Mouse (Mus musculus): ENCODE data around the gene Cotl1.

Gene Cotl1

DNA sequence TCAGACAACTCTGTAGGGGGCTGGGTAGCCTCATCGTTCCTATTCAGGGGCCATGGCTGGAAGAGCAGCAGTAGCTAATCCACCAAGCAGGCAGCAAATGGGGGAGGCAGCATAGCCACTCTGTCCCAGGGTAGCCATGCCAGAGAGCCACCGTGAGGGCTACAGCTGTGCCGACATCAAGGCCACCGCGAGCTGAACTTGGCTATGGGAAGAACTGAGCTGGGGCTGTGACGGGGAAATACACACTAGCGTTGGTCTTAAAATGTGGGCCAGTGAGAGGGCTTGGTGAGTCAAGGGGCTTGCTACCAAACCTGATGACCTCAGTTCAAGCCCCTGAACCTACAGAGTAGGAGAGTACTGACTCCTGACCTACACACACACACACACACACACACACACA lies 55.7 kb downstream of the Cotl1 start:
- DNase-seq, result peak; percentile 48

DNA sequence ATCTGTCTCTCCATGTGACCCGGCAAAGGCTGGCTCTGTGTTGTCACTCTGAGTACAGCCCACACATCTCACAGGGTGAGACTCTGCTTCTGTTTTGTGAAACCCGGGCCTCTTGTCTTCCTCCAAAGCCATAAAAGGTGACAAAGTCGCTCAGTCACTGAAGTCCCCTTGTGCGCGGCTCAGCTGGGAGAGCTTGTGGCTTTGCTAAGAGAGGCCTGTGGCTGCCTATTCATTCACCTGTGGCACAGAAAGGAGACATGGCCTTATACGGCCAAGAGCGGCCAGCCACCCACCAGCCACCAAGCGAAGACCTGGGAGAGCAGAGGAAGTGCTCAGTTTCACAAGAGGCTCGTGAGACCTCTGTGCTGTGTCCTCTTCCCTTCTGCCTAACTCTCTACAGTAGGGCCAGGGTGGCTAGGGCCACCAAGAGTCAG lies 56.2 kb downstream of the Cotl1 start:
- peak; percentile 70 for DNase-seq

DNA sequence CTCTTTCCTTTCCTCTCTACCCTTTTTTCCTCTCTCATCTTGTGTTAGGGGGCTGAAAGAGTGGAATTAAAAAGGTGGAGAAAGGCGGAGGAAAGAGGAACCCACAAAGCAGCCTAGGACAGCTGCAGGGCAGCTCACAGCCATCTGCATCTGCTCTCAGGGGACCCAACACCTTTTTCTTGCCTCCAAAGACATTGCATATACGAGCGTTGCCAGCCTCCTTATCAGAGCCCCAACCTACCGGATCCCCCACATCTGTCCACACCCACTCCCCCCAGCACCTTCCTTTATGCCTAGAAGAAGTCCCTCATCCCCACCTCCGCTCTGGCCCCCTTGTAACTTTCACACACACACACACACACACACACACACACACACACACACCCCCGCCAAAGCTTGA lies 56.8 kb downstream of the Cotl1 start:
- no peak for DNase-seq

DNA sequence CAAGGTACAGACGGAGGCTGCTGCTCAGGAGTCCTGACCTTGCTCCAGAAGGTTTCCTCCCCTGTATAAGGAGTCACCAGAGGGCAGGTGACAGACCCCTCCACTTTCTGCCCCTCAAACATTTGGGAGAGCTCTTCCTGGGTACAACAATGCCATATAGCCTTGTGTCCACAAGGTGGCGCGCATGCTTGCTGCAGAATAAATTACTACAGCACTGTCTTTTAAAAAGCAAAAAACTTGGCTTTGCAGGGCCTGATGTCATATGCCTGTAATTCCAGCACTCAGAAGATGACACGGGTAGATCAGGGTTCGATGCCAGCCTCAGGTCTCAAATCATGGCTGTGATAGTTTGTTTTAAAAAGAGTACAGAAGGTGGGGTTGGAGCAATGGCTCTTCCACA lies 57.6 kb downstream of the Cotl1 start:
- peak; percentile 93 for DNase-seq

DNA sequence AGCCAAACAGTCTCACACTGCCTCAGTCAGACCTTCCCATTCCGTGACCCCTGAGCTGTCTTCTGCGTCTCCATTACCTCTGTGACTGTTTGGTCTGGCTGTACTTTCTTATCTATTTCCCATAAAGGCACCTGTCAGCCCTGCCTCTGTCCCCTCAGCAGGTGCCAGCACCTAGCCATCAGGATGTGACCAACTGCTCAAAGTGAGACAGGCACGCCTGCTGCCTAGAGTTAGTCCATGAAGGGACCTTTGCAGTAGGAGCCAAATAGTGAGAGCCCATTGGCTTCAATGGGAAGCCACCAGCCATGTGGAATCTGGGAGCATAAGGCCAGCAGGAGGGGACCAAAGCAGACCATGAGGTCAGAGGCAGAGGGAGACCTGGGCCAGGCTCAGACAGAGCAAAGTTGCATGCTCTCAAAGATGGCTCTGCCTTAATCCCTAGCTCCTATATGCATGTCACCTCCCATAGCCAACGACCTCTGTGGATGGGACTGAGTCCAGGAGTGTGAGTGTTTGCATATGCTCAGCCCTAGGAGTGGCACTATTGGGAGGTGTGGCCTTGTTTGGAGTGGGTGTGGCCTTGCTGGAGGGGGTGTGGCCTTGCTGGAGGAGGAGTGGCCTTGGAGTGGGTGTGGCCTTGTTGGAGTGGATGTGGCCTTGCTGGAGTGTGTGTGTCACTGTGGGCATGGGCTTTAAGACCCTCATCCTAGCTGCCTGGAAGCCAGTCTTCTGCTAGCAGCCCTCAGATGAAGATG lies 59.1 kb downstream of the Cotl1 start:
- DNase-seq, result peak; percentile 60

DNA sequence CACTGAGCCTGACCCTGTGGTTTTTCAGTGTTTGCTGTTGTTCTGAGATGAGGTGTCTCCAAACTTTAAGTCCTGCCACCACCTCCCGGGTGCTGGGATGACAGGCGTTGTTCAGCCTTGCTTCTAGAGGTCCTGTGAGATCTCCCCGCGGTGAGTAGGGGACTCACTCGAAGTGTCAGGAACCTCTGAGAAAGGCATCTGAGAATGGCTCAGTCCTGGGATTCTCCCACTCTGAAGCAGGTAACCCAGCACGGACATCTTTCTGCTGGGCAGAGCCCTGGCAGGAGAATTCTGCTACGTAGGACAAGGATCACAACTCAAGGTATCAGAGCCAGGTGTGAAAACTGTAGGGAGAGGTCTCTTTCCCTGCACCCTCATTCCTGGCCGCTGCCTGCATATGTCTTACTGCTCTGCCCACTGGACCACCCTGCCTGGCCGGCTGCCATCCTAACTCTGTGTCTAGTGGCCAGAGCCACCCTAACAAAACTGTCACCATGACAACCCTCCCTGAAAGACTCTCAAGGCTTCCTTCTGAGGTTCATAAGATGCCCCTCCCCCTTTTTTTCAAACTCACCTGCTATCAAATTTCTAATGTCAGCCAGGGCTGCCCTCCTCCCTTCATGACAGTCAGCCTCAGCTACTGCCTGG lies 59.8 kb downstream of the Cotl1 start:
- DNase-seq, result no peak

DNA sequence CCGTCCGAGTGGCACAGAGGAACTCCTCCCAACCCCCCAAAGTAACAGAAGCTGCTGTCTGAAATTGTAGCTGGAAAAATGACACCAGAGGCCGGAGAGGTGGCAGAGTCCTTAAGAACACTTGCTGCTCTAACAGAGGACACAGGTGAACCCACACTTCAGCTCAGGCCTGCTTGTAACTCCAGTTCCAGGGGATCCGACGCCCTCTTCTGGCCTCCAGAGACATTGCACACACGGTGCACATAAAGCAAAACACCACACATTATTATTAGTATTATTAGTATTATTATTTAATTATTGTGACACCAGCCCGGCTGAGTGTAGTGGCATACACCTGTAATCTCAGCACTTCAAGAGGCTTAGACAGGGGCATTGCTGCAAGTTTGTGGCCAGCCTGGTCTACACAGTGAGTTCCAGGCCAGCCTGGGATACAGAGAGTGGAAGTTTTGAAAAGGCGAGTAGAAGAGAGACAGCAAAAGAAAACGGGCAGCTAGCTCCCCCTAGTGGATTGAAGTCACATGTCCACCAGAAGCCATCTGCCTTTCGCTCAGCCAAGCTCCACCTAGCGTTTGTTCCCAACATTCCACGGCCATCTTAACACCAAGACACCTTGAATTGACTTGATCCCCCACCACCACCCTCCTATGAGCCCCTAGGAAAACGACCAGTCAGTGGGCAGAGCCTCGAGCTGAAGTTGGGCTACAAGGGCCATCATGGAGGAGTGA lies 61.2 kb downstream of the Cotl1 start:
- DNase-seq, result peak; percentile 86

DNA sequence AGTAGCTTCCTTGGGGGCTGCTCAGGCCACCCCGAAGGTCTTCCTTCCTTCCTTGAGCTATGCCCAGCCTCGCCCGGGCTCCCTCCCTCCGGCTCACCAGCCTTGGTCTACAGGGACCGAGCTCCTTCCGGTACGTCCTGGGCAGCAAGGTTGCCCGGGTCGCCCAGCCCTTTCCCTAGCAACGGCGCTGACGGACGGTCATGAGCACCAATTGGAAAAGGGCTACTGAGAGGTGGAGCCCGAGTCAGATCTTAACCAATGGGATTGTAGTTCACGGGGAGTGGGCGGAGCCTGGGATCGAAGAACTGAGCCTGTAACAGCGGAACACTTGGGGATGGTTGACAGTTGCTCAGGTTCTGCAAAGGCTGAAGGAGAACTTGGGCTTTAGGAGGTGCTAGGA lies 62.1 kb downstream of the Cotl1 start, which contains the start of gene Tldc1:
Tldc1 (minus strand) TSS at position 154 of the 400 bp plus-strand sequence.
- peak; percentile 99 for DNase-seq

DNA sequence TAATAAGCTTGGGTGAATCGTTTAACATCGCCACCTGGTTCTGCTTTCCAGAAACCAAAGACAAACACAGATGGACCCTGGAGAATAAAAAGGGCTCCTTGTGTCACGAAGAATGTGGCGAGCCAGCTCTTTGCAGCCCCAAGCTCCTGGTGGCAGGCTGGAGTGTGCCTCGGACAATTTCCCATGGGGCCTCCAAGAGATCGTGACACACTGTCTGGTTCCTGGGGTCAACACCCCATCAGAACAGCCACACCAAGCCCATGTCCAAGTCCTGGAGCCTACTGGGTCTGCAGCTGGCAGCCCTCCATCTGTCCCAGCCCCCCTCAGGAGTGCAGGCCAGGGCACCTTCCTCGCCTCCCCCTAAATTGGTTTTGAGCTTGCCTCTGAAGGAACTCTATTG lies 62.6 kb downstream of the Cotl1 start:
- no peak for DNase-seq

DNA sequence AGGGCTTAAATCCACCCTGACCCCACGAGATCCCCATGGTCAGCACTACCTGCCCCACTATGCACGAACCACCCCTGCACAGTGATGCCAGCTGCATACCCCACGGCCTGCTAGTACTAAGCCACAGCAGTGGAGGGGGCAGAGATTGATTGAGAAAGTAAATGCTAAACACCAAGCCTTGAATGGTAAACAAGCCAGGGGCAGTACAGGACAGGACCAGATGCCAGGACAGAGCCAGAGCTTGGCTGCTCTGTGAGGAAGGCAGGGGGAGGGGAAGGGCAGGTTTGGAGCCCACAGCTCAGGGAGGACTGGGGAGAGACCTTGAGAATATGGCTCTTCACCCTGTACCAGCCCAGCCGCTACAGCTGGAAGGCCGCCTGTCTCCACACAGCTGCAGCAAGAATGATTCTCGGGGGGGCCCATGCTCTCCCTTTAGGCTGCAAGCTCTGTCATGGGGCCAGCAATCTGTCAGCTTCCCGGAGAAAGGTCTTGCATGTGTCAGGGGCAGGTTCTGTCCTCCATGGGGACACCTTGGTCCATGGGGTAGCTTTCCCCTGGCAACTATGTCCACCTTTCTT lies 63.6 kb downstream of the Cotl1 start:
- DNase-seq, result no peak

DNA sequence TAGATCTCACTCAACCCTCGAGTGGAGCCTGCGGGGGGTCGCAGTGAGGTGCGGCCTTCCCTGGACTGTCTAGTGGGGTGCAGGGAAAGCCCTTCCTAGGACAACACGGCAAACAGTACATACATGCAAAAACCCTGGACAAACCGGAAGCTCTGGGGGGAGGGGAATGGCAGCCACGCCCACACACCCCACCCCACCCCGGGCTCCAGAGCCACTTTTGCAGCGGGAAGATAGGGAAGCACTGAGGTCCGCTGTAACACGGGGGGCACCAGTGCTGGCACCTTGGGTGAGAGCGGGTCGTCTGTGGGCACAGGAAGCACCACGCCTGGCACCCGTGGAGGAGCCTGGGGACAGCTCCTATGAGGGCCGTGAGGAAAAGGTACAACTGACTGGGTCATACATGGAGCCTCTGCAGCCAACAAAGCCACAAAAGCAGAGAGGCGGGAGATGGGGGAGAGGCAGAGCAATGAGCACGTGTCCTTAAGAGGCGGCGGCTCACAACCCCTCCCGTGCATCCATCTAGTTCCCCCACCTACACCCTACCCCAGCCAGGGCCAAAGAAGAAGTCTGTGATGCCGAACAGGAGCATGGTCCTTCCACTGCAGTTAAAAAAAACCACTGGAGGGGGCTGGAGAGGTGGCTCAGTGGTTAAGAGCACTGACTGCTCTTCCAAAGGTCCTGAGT lies 74.4 kb downstream of the Cotl1 start:
- no peak for DNase-seq

DNA sequence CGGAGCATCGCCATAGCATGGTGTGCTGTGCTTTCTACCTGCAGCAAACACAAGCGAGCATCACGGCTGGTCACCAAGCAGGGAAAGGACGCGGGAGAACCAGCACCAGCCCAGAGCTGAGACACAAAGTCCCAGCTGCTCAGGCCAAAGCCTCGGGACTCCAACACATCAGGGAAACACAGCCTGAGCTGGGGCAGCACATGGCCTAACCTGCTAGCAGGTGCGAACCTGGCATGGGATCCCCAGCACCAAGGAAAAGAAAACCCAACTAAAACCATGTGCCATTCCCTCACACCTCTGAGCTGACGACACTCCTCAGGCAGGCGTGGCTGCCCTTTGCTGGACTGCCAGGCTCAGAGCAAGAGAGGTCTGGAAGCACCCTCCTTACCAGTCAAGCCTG lies 75.0 kb downstream of the Cotl1 start:
- no peak for DNase-seq

DNA sequence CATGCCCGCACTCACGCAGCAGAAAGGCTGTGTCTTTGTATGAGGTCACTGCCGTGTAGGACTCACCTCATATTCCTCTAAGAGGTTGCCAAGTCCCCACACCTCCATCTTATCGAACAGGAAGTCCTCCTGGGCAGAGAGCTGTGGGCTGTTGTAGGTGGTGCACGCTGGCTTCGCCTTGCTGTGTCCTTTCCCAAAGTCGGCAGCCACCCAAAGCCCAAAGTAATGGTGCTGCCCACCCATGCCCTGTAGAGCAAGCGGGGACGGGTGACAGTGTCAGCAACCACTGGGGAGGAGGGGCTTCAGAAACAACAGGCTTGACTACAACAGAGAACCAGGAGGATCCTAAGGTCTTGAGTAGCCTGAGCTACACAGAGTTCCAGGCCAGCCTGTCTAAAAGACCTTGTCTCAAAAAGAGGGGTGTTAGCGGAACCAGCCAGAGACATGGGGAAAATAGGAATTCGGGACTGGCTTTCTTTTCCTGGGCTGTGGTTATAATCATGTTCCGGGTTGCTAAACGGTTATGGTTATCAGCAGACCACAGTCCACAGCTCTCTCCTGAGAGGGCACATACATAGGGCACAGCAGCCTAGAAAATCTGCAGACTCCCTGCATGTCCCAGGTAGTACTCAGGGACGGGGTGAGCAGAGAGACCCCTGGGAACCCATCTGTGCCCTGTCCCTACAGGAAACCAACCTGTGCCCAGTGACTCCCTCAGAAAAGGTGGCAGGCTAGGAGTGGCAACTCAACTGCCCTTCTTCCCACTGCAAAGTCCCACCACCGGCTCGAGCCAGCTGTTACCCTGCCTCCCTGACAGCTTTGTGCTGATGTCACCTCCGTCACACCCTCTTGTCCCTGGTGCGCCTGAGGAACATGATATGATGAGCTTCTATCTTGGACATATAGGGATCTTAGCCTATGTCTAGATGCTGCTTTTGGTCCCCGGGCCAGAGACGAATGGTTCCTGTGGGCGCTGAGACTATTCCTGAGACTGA lies 77.8 kb downstream of the Cotl1 start:
- no peak for DNase-seq

DNA sequence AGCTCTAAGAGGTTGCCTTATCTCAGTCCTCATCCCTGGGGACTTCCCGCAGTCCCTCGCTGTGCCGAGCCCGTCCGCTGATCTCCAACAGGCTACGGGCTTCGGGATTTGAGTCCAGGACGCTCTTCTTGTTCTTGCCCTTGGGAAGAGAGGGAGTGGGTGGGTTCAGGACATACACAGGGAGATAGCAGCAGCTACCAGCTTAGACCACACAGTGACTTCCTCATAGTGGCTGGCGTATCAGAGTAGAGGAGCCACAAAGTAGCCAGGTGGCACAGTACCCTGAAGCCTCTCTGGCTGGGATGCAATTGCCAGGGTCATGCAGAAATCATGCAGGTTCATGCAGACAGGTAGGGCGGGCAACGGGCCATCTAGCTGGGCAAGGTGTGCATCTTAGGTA lies 78.7 kb downstream of the Cotl1 start:
- DNase-seq, result no peak
